Mouse (Mus musculus): ENCODE data around the gene Ncaph2.
A peak's percentile ranks its signal among the peaks of the same experiment; 100 is the strongest.

Ncaph2 gene

GRCm38 (mm10) chr15:89355241-89356187 lies at the start of gene Ncaph2, which contains the start of gene Lmf2:
TSS of gene Ncaph2 (plus strand) at chr15:89355719.
TSS of gene Lmf2 (minus strand) at chr15:89355659.
- peak; percentile 92 to 93 for DNase-seq

- no peak for DNase-seq
These were observed 49.6 kb upstream of the Ncaph2 start for GRCm38 (mm10) chr15:89305966-89306365.

GRCm38 (mm10) chr15:89307461-89307860 lies 48.1 kb upstream of the Ncaph2 start:
- DNase-seq, result no peak

GRCm38 (mm10) chr15:89308406-89309139 lies 46.9 kb upstream of the Ncaph2 start:
- DNase-seq, result peak in 1 of 2 experiments; percentile 26

GRCm38 (mm10) chr15:89309962-89310498 lies 45.5 kb upstream of the Ncaph2 start:
- DNase-seq, result peak; percentile 80 to 88

- no peak for DNase-seq
These were observed 42.2 kb upstream of the Ncaph2 start for GRCm38 (mm10) chr15:89313359-89313758.

- no peak for DNase-seq
These were observed 41.4 kb upstream of the Ncaph2 start for GRCm38 (mm10) chr15:89314107-89314506.

GRCm38 (mm10) chr15:89314511-89315189 lies 40.9 kb upstream of the Ncaph2 start:
- peak in 1 of 2 experiments; percentile 57 for DNase-seq

- peak; percentile 95 to 97 for DNase-seq
These were observed 40.3 kb upstream of the Ncaph2 start, which contains the start of gene Sbf1 for GRCm38 (mm10) chr15:89315190-89315731. TSS of gene Sbf1 (minus strand) at chr15:89315311.

GRCm38 (mm10) chr15:89316146-89316545 lies 39.4 kb upstream of the Ncaph2 start:
- DNase-seq, result peak; percentile 53 to 58

GRCm38 (mm10) chr15:89321264-89321663 lies 34.3 kb upstream of the Ncaph2 start:
- no peak for DNase-seq

- DNase-seq, result no peak
These were observed 32.6 kb upstream of the Ncaph2 start, which contains the start of gene Adm2 for GRCm38 (mm10) chr15:89322670-89323522. TSS of gene Adm2 (plus strand) at chr15:89322720.

- DNase-seq, result no peak
These were observed 31.9 kb upstream of the Ncaph2 start for GRCm38 (mm10) chr15:89323656-89324055.

- DNase-seq, result no peak
These were observed 29.1 kb upstream of the Ncaph2 start for GRCm38 (mm10) chr15:89326441-89326840.

GRCm38 (mm10) chr15:89334271-89334670 lies 21.2 kb upstream of the Ncaph2 start, which contains the start of gene Miox:
TSS of gene Miox (plus strand) at chr15:89334398.
- no peak for DNase-seq

GRCm38 (mm10) chr15:89334774-89335537 lies 20.6 kb upstream of the Ncaph2 start:
- no peak for DNase-seq

GRCm38 (mm10) chr15:89336422-89336821 lies 19.1 kb upstream of the Ncaph2 start:
- DNase-seq, result no peak

- DNase-seq, result no peak
These were observed 15.8 kb upstream of the Ncaph2 start for GRCm38 (mm10) chr15:89339696-89340095.

- DNase-seq, result no peak
These were observed 15.4 kb upstream of the Ncaph2 start for GRCm38 (mm10) chr15:89340136-89340535.

GRCm38 (mm10) chr15:89341678-89342077 lies 13.8 kb upstream of the Ncaph2 start:
- DNase-seq, result no peak
